Comparison of ENCODE assay signal across 26 mouse cellular contexts in the genomic region with DNA sequence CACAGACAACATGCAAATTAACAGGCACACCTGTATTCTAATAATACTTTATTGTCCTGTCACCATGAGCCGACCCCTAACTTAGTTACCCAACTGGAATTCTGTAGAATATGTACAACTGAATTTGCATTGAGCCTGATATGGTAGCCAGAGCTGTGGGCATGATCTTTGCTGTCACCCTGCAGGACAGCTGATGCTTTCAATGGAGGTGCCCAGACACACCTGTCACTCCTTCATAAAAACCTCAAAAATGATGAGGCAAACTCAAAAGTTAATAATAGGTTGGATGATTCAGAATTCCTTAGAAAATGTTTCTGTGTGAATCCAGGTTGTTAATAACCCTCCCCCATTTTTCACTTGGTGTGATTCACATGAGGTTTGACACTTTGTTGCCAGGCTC. TPM values are rescaled to one million over a fixed set of nuclear protein-coding genes. Genes with fewer than 3 reads are reported as not detected.
DNase-seq lines count a peak whose midpoint lies in the region; ATAC-seq and TF ChIP-seq lines count a peak whose summit lies in the region.
"Had no signal": no experiment of that assay in that cellular context is flagged by ENCODE, and none has a peak within 500 bp of the region (broad histone marks: within the 10 kb centered on the region; RNA-seq: fewer than 3 reads in every experiment).

No protein-coding gene starts in this region.

- no peaks in the 10 kb centered on the region for H3K36me3 ChIP-seq in C2C12 (ENCODE audit: control insufficient read depth, insufficient read depth)
- H3K36me3 ChIP-seq: embryonic facial prominence, embryonic 13.5 days; embryonic facial prominence, embryonic 15.5 days; forebrain, embryonic 10.5 days; forebrain, embryonic 12.5 days; G1E had no signal

- no peaks in the 10 kb centered on the region for H3K79me2 ChIP-seq in C2C12 (ENCODE audit: control insufficient read depth, insufficient read depth)

- no peak overlapping the region for H3ac ChIP-seq in C2C12 (ENCODE audit: control insufficient read depth, insufficient read length, low read depth)

- POLR2A ChIA-PET in Patski (lab: Charles Lee) = no interaction called here

- H3K27ac ChIP-seq in brown adipose tissue, adult 24 weeks (replicated peaks; ENCODE audit: low read depth, low read length) = peak overlapping the region; percentile 96
- H3K27ac ChIP-seq: embryonic facial prominence, embryonic 13.5 days; embryonic facial prominence, embryonic 15.5 days; forebrain, embryonic 10.5 days; forebrain, embryonic 12.5 days had no signal

- no peak for TF ChIP-seq CTCF in C2C12 (IDR thresholded peaks at IDR 0.05; ENCODE audit: control insufficient read depth, insufficient read depth, insufficient read length)
- TF ChIP-seq CTCF in Patski (IDR thresholded peaks at IDR 0.05) = no peak

- CTCF ChIA-PET in Patski (lab: Charles Lee) = interaction anchor here (1.1 kb wide), 1 partner anchor 11 kb away, joined by 3 read pairs; no protein-coding TSS in a partner anchor

- ATAC-seq in Patski = no peak
- ATAC-seq: CD4-positive, CD25-positive, alpha-beta regulatory T cell, adult 4 months; forebrain, embryonic 14.5 days; forebrain, embryonic 16.5 days had no signal

- H3K27me3 ChIP-seq in C2C12 (ENCODE audit: control insufficient read depth, insufficient read depth, insufficient read length) (no peaks in the 10 kb centered on the region), Patski (no peaks in the 10 kb centered on the region)
- H3K27me3 ChIP-seq: embryonic facial prominence, embryonic 13.5 days; embryonic facial prominence, embryonic 15.5 days; forebrain, embryonic 12.5 days had no signal

- H3K79me3 ChIP-seq in C2C12 (ENCODE audit: low read depth) = no peaks in the 10 kb centered on the region

- in situ Hi-C loops in Patski (cut with MboI; ENCODE audit: low pct_unique_long_range_greater_than_20kb) = no loop called here

- H3K4me1 ChIP-seq in brown adipose tissue, adult 24 weeks (ENCODE audit: control insufficient read depth, insufficient read depth, insufficient read length, low read length) = peaks cover 37% of the 10 kb centered on the region
- H3K4me1 ChIP-seq: embryonic facial prominence, embryonic 13.5 days; embryonic facial prominence, embryonic 15.5 days; forebrain, embryonic 10.5 days; forebrain, embryonic 12.5 days had no signal

- no peak overlapping the region for H3K4me3 ChIP-seq in C2C12 (ENCODE audit: insufficient read depth, poor library complexity, severe bottlenecking)
- H3K4me3 ChIP-seq in brown adipose tissue, adult 24 weeks (ENCODE audit: insufficient read depth, low read depth, low read length) = no peak overlapping the region
- H3K4me3 ChIP-seq: embryonic facial prominence, embryonic 13.5 days; embryonic facial prominence, embryonic 15.5 days; erythroblast, embryonic 14.5 days; forebrain, embryonic 10.5 days; forebrain, embryonic 12.5 days had no signal

- peak; percentile 12 for DNase-seq in Patski (ENCODE audit: low read depth, low spot score)
- DNase-seq in adrenal gland, adult (ENCODE audit: inconsistent age in 2 of 2, low spot score in 1 of 2) = no peak
- no peak for DNase-seq in adrenal gland, postnatal 4 days (ENCODE audit: low spot score in 2 of 2)
- no peak for DNase-seq in spleen, postnatal 14 days (ENCODE audit: low spot score in 2 of 2)
- DNase-seq: adrenal gland, adult 8-10 months; adrenal gland, postnatal 14 days; adrenal gland, postnatal 36 days; cerebellum, adult 11 months; cerebellum, adult 18-20 months; cerebellum, adult 8-10 months; cerebellum, adult 9-11 months; cerebellum, postnatal 14 days; cerebellum, postnatal 36 days; embryo, embryonic 11 days had no signal

TF ChIP-seq in C2C12, 6 proteins besides CTCF, POLR2A, EP300 and RAD21:
- no peak for TF ChIP-seq CEBPB (IDR thresholded peaks at IDR 0.05; ENCODE audit: low read depth)
- TF ChIP-seq MYOD1 (IDR thresholded peaks at IDR 0.05; ENCODE audit: control insufficient read depth, insufficient read length, low read depth) = peak; percentile 80
TF ChIP-seq in C2C12: peak in this region for 1.

RNA-seq across cellular contexts. Expression of gene Clic5, which starts 16.4 kb away (rescaled TPM):
- polyA plus RNA-seq in C2C12 (2012; fragmentation: generic; extraction: Trizol) (0.01 TPM), Patski (2021) (0.22 TPM)
- 89.1 and 108 TPM in 2 replicates for polyA plus RNA-seq in brown adipose tissue, adult 24 weeks (2012; ENCODE audit: insufficient read depth, insufficient read length, missing spikeins)
- total RNA-seq in adrenal gland, postnatal 4 days (2021) = 10 to 100 TPM in 1 of 2 experiments, 1 to 10 TPM in 1; 7.9 to 11.2 TPM
- total RNA-seq: CH12.LX had no signal
- polyA plus RNA-seq: erythroblast, embryonic 14.5 days; G1E had no signal

Comparison
In these comparisons a context has a peak if more than half of its experiments do, and no peak if none do; other contexts are left out.
1. RNA of gene Clic5, which starts 16.4 kb away (polyA plus RNA-seq): 89.1 to 108 TPM in brown adipose tissue, adult 24 weeks; 0.22 TPM in Patski (single experiment) and 0.01 TPM in C2C12 (single experiment); every median in the first group is over 10 times any median in the second.